Mouse (Mus musculus): ENCODE results near the gene Slfnl1. TPM values are rescaled to one million over a fixed set of nuclear protein-coding genes. Genes with fewer than 3 reads are reported as not detected.

Gene Slfnl1
- polyA plus RNA-seq, 1 experiment, result 571 TPM

- Histone ChIP-seq H3K4me1 (ENCODE audit: control insufficient read depth, insufficient read depth, low read length) (peaks cover 4% of the 10 kb centered on the region; the same call in 1 of the 2 replicates), H3K27me3 (ENCODE audit: control insufficient read depth, insufficient read depth, low read length) (no peaks in the 10 kb centered on the region), H3K4me3 (ENCODE audit: control insufficient read depth, low read depth, low read length) (no peak overlapping the region), H3K36me3 (ENCODE audit: control insufficient read depth, insufficient read depth, low read length) (no peaks in the 10 kb centered on the region), H3K27ac (ENCODE audit: control insufficient read depth, insufficient read depth, low read depth, low read length) (no peak overlapping the region)
- TF ChIP-seq POLR2A (IDR thresholded peaks at IDR 0.05; ENCODE audit: control insufficient read depth, low read depth, low read length) (no peak), CTCF (IDR thresholded peaks at IDR 0.05; ENCODE audit: control insufficient read depth, insufficient read depth, insufficient replicate concordance, low read depth, low read length) (no peak)
Observed at GRCm38 (mm10) chr4:120581711-120582110, 49.7 kb downstream of the Slfnl1 start.

Other genes with a start within 250 kb of the Slfnl1 start
- 3.0 and 3.1 TPM in 2 replicates for gene Foxo6, start 244.9 kb upstream of the Slfnl1 start, polyA plus RNA-seq (2012; rRNA removed)
- gene Scmh1, start 127.0 kb upstream of the Slfnl1 start, polyA plus RNA-seq (2012; rRNA removed), result 120 and 122 TPM in 2 replicates
- 5.8 and 6.3 TPM in 2 replicates for gene Ctps, start 38.0 kb downstream of the Slfnl1 start, polyA plus RNA-seq (2012; rRNA removed)
- gene Gm8439, start 56.5 kb downstream of the Slfnl1 start, polyA plus RNA-seq (2012; rRNA removed), result 1.3 TPM in 1 of 2 replicates, not detected in the other
- gene Cited4, start 134.3 kb downstream of the Slfnl1 start, polyA plus RNA-seq (2012; rRNA removed), result 11.4 and 17.4 TPM in 2 replicates
- gene Kcnq4, start 216.4 kb downstream of the Slfnl1 start, polyA plus RNA-seq (2012; rRNA removed), result 1.6 and 2.2 TPM in 2 replicates

Measured in testis, adult 2 months (tissue).